Mouse (Mus musculus) spleen, adult 2 months (tissue): ENCODE data around the gene Oprm1.
"Not testable (repeated sequence)": the region's sequence is repeated elsewhere in the genome, so short reads cannot be mapped to it uniquely, and the experiment has no call there.

ENCODE experiments used
- CTCF ChIP-seq: fragments of 200-500 bp; IDR thresholded peaks from 2 replicates; pipeline ENCODE4 v1.5.1; 2011; ENCODE audit warnings: mild to moderate bottlenecking, inconsistent platforms; ENCODE audit not compliant: insufficient read depth, insufficient read length, insufficient replicate concordance; ENCODE audit errors: extremely low read depth
- POLR2A ChIP-seq: fragments of 200-500 bp; IDR thresholded peaks from 2 replicates; pipeline ENCODE4 v1.6.1; 2011; ENCODE audit warnings: low read depth, low read length, inconsistent platforms

DNA sequence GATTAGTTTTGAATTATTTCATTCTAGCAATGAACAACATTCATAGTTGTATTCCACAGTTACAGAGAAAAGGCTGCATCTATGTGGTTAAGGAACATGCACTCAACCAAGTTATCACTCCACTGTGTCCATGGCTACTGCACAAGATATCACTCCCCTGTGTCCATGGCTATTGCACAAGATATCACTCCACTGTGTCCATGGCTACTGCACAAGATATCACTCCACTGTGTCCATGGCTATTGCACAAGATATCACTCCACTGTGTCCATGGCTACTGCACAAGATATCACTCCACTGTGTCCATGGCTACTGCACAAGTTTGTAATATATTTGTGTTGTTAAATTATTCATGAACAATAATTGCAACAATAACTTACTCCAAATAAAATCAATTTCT, 245.6 kb downstream of the Oprm1 start:
- TF ChIP-seq CTCF, POLR2A: not testable (repeated sequence)
